Mouse (Mus musculus) midbrain, postnatal 0 days (tissue): ENCODE data around the gene Teddm1b. TPM values are rescaled to one million over a fixed set of nuclear protein-coding genes. Genes with fewer than 3 reads are reported as not detected.

Source experiments
- ATAC-seq: fragments of 200-750 bp; cut with Nextera tagmentation; 2 replicates; pipeline ENCODE4 v1.8.0; 2017; ENCODE audit warnings: moderate number of reproducible peaks, mild to moderate bottlenecking, moderate TSS enrichment, moderate library complexity; ENCODE audit not compliant: low FRiP score
- DNase-seq: peaks from one replicate; pipeline ENCODE4 v3.0.0-alpha.2; 2015; ENCODE audit warnings: low spot score
- H3K27ac ChIP-seq: fragments of 300-500 bp; sonication (generic); 2 replicates; pipeline ENCODE4 v1.5.1; 2014; ENCODE audit warnings: low read depth, mild to moderate bottlenecking, low read length, mixed read lengths
- H3K27me3 ChIP-seq: fragments of 300-500 bp; sonication (generic); 2 replicates; pipeline ENCODE4 v1.6.1; 2014; ENCODE audit warnings: low read length, control low read depth, mixed read lengths; ENCODE audit not compliant: insufficient read depth
- H3K36me3 ChIP-seq: fragments of 300-500 bp; sonication (generic); 2 replicates; pipeline ENCODE4 v1.6.1; 2014; ENCODE audit warnings: low read length, control low read depth, mixed read lengths; ENCODE audit not compliant: insufficient read depth
- H3K4me1 ChIP-seq: fragments of 300-500 bp; sonication (generic); 2 replicates; pipeline ENCODE4 v1.6.1; 2014; ENCODE audit warnings: mild to moderate bottlenecking, control low read depth, antibody characterized with exemption, low read length, mixed read lengths; ENCODE audit not compliant: insufficient read depth
- H3K4me2 ChIP-seq: fragments of 300-500 bp; sonication (generic); 2 replicates; pipeline ENCODE4 v1.6.1; 2014; ENCODE audit warnings: low read depth, mild to moderate bottlenecking, low read length, mixed read lengths; ENCODE audit not compliant: poor library complexity, severe bottlenecking
- H3K4me3 ChIP-seq: fragments of 300-500 bp; sonication (generic); 2 replicates; pipeline ENCODE4 v1.5.1; 2014; ENCODE audit warnings: low read depth, mild to moderate bottlenecking, low read length, moderate library complexity
- H3K9ac ChIP-seq: fragments of 300-500 bp; sonication (generic); replicated peaks from 2 replicates; pipeline ENCODE4 v1.6.1; 2014; ENCODE audit warnings: mild to moderate bottlenecking, low read length, moderate library complexity, mixed read lengths; ENCODE audit not compliant: poor library complexity, severe bottlenecking
- H3K9me3 ChIP-seq: fragments of 300-500 bp; sonication (generic); 2 replicates; pipeline ENCODE4 v1.6.1; 2016; ENCODE audit warnings: low read length, control low read depth
- CTCF ChIP-seq: IDR thresholded peaks from 2 replicates; pipeline ENCODE4 v1.5.1; 2016; ENCODE audit warnings: antibody characterized with exemption, mild to moderate bottlenecking
- WGBS: fragments of 180-500 bp; shearing (Covaris S2); extraction: QIAGEN DNeasy Blood & Tissue Kit; methylation state at CpG from one replicate; pipeline ENCODE4 v1.1.7; 2014; 5-methylcytosine and 5-hydroxymethylcytosine counted together
- polyA plus RNA-seq: library from polyadenylated mRNA; unstranded; fragments of >200 nt; fragmentation: Nextera tagmentation; extraction: Ambion mirVana; gene quantifications from 2 replicates; pipeline ENCODE4 v1.2.1, GENCODE M21; 2015
- total RNA-seq: library from RNA; depleted of rRNA; stranded (reverse); fragments of >200 nt; gene quantifications from 2 replicates; pipeline ENCODE4 v1.2.3, GENCODE M21; 2014

Gene Teddm1b
- total and polyA plus RNA-seq, 2 experiments from 2014 or later: 0.21 TPM; not detected in 1

GRCm38 (mm10) chr1:153891442-153891841 is 17.3 kb downstream of the Teddm1b start, which contains the start of gene Teddm1a:
TSS of gene Teddm1a (plus strand) at chr1:153891742.
- Histone ChIP-seq H3K36me3 (no peaks in the 10 kb centered on the region), H3K4me1 (no peaks in the 10 kb centered on the region), H3K4me3 (no peak within 1 kb of the TSS), H3K27ac (no peak within 1 kb of the TSS), H3K9me3 (no peaks in the 10 kb centered on the region), H3K9ac (no peak within 1 kb of the TSS), H3K27me3 (no peaks in the 10 kb centered on the region), H3K4me2 (no peak within 1 kb of the TSS)
- DNase-seq (no peak), ATAC-seq (no peak)
- WGBS: 72% methylated on average over 4 of the region's 4 CpGs
- TF ChIP-seq CTCF: no peak

DNA sequence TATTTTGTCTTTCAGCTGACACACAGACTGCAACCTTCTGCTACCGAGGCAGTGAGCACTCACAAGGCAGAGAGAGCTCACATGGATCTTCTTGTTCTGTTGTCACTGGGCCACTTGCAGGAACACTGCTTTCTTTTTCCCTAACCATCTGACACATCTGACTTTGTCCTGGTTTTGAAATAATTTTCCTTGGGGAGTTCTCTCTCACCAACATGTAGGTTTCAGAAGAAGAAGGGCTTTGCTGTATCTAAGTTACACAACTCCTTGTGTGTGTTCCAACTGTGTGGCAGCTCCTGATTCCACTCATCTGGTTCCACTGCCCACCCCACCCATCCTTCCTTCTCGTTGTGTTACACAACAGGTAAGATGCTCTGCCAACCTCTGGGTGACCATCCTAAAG is 19.6 kb downstream of the Teddm1b start:
- no peak for ATAC-seq
- no peak for DNase-seq
- Histone ChIP-seq H3K27me3 (no peaks in the 10 kb centered on the region), H3K4me1 (no peaks in the 10 kb centered on the region), H3K9ac (no peak overlapping the region), H3K9me3 (no peaks in the 10 kb centered on the region), H3K4me2 (no peak overlapping the region), H3K27ac (no peak overlapping the region), H3K4me3 (no peak overlapping the region), H3K36me3 (no peaks in the 10 kb centered on the region)
- WGBS: 75% methylated on average over 2 of the region's 2 CpGs
- TF ChIP-seq CTCF: no peak

- no peaks in the 10 kb centered on the region for H3K27me3 ChIP-seq
- H3K9me3 ChIP-seq: no peaks in the 10 kb centered on the region
- no peak overlapping the region for H3K4me2 ChIP-seq
- no peak for TF ChIP-seq CTCF
- ATAC-seq: no peak
- no peak overlapping the region for H3K4me3 ChIP-seq
- H3K4me1 ChIP-seq: no peaks in the 10 kb centered on the region
- no peaks in the 10 kb centered on the region for H3K36me3 ChIP-seq
- no peak for DNase-seq
- 61% methylated on average over 8 of the region's 8 CpGs for WGBS
- H3K9ac ChIP-seq: no peak overlapping the region
- no peak overlapping the region for H3K27ac ChIP-seq
These were observed 20.2 kb downstream of the Teddm1b start for GRCm38 (mm10) chr1:153894201-153894893.

- 36% methylated on average over 5 of the region's 5 CpGs for WGBS
- no peak overlapping the region for H3K9ac ChIP-seq
- no peaks in the 10 kb centered on the region for H3K4me1 ChIP-seq
- H3K4me2 ChIP-seq: no peak overlapping the region
- H3K27ac ChIP-seq: no peak overlapping the region
- TF ChIP-seq CTCF: peak; percentile 92
- no peak overlapping the region for H3K4me3 ChIP-seq
- no peaks in the 10 kb centered on the region for H3K9me3 ChIP-seq
- no peak for ATAC-seq
- DNase-seq: peak; percentile 89
- no peaks in the 10 kb centered on the region for H3K27me3 ChIP-seq
- H3K36me3 ChIP-seq: no peaks in the 10 kb centered on the region
These were observed 20.8 kb downstream of the Teddm1b start for GRCm38 (mm10) chr1:153894979-153895378.

DNA sequence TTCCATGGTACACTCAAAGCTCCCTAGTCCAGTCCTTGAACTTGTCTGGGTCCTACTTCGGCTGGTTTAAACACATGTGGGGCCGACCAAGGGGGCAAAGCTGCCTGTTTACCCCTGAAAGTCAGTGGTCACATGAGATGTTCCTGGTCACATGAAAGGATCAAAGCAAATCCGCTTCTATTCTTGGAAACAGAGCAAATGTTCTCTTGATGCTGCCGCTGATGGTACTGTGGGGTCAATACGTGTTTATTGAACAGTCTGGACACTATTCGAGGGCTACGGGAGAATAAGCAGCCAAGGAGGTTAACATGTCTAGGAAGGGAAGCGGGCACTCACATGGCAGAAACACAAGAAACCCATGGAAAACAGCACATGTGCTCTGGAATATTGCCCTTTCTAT is 23.1 kb downstream of the Teddm1b start:
- no peaks in the 10 kb centered on the region for H3K27me3 ChIP-seq
- TF ChIP-seq CTCF: no peak
- H3K9ac ChIP-seq: no peak overlapping the region
- H3K27ac ChIP-seq: no peak overlapping the region
- no peaks in the 10 kb centered on the region for H3K4me1 ChIP-seq
- WGBS: 81% methylated on average over 8 of the region's 8 CpGs
- no peak overlapping the region for H3K4me2 ChIP-seq
- no peaks in the 10 kb centered on the region for H3K36me3 ChIP-seq
- ATAC-seq (no peak), DNase-seq (no peak)
- H3K9me3 ChIP-seq: no peaks in the 10 kb centered on the region
- no peak overlapping the region for H3K4me3 ChIP-seq

GRCm38 (mm10) chr1:153898989-153899730 is 25.0 kb downstream of the Teddm1b start:
- peak; percentile 49; the same call in 1 of the 2 replicates for ATAC-seq
- H3K27me3 ChIP-seq: no peaks in the 10 kb centered on the region

More at GRCm38 (mm10) chr1:153898989-153899730, 25.0 kb downstream of the Teddm1b start:
- Histone ChIP-seq H3K9ac (peak overlapping the region; percentile 92), H3K36me3 (peaks cover 13% of the 10 kb centered on the region), H3K27ac (peak overlapping the region; percentile 95), H3K4me2 (peak overlapping the region; percentile 85), H3K4me1 (no peaks in the 10 kb centered on the region), H3K9me3 (no peaks in the 10 kb centered on the region), H3K4me3 (peak overlapping the region; percentile 90)
- no peak for TF ChIP-seq CTCF
- DNase-seq: no peak
- WGBS: 12% methylated on average over 22 of the region's 22 CpGs
